Mouse (Mus musculus) activated CD4-positive, CD25-positive, alpha-beta regulatory T cell (primary cell): ENCODE data around the gene Zfp362. TPM values are rescaled to one million over a fixed set of nuclear protein-coding genes. Genes with fewer than 3 reads are reported as not detected.

Source experiments
- polyA plus RNA-seq, 2 experiments: library from polyadenylated mRNA; unstranded; fragments of 100-300 nt; shearing (Covaris generic); gene quantifications; one replicate each; pipeline ENCODE4 v1.2.1; 2017

Gene Zfp362
- polyA plus RNA-seq, result 10 to 100 TPM; 31.8 to 34.8 TPM

GRCm38 (mm10) chr4:128806043-128806826 lies at the start of gene Zfp362:
TSS of gene Zfp362 (minus strand) at chr4:128806045.

GRCm38 (mm10) chr4:128755064-128755463 lies 50.8 kb downstream of the Zfp362 start, which contains the start of gene A3galt2:
TSS of gene A3galt2 (plus strand) at chr4:128755364.

Other genes starting within 250 kb of the Zfp362 start
- 1 to 10 TPM; 6.7 to 8.2 TPM for gene Zscan20, start 195.9 kb downstream of the Zfp362 start, polyA plus RNA-seq
- 1 to 10 TPM; 1.9 to 2.8 TPM for gene Tlr12, start 187.4 kb downstream of the Zfp362 start, polyA plus RNA-seq
- 100 to 1,000 TPM in 1 of 2 experiments, 10 to 100 TPM in 1; 86.7 to 107 TPM for gene Phc2, start 151.3 kb downstream of the Zfp362 start, polyA plus RNA-seq
- under 1 TPM; 0.05 to 0.06 TPM for gene A3galt2, start 50.7 kb downstream of the Zfp362 start, polyA plus RNA-seq
- gene Trim62, start 77.5 kb upstream of the Zfp362 start, polyA plus RNA-seq, result 10 to 100 TPM in 1 of 2 experiments, 1 to 10 TPM in 1; 9.3 to 14.9 TPM
- 1 to 10 TPM in 1 of 2 experiments, under 1 TPM in 1; 0.79 to 1.9 TPM for gene Azin2, start 156.4 kb upstream of the Zfp362 start, polyA plus RNA-seq
- 100 to 1,000 TPM; 139 to 163 TPM for gene Ak2, start 185.9 kb upstream of the Zfp362 start, polyA plus RNA-seq